Mouse (Mus musculus): ENCODE measurements around the gene Adgrg2.

- no peak for TF ChIP-seq CTCF (IDR thresholded peaks at IDR 0.05; ENCODE audit: borderline replicate concordance, insufficient read depth, low read length)
- TF ChIP-seq POLR2A (IDR thresholded peaks at IDR 0.05; ENCODE audit: low read depth, low read length): no peak
Observed at GRCm38 (mm10) chrX:160471257-160471786, 80.8 kb downstream of the Adgrg2 start.

All from embryonic fibroblast, embryonic 13.5 days (primary cell).